Mouse (Mus musculus): ENCODE results near the gene AC109138.7. TPM values are rescaled to one million over a fixed set of nuclear protein-coding genes. Genes with fewer than 3 reads are reported as not detected.

AC109138.7 gene
- polyA plus RNA-seq, 1 experiment: not detected

DNA sequence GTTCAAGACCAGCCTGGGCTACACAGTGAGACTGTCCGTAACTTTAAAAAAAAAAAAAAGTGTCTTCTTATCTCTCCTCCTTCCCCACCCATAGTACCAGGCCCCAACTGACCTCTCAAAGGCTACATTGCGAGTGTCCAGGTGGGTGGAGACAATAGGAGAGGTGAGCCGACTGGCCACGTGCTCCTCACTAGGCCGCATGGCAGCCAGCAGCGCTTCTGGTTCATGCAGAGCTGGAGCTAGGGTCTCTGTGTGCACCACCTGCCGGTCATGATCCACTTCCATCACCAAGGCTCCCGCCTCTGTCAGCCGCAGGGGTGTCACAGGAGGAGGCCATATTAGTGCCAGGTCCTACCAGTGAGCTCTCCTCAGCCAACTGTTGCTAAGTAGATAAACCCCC, 66.3 kb downstream of the AC109138.7 start:
- TF ChIP-seq POLR2A (IDR thresholded peaks at IDR 0.05; ENCODE audit: borderline replicate concordance, extremely low read depth, insufficient read depth, insufficient read length, poor library complexity, severe bottlenecking) (no peak), CTCF (IDR thresholded peaks at IDR 0.05; ENCODE audit: borderline replicate concordance, extremely low read depth, insufficient read depth, insufficient read length) (no peak)

More for the DNA sequence above, 66.3 kb downstream of the AC109138.7 start:
- no peak for DNase-seq (ENCODE audit: low read depth)

Other genes with a start within 250 kb of the AC109138.7 start
- gene Aldh3b2, start 242.0 kb upstream of the AC109138.7 start, polyA plus RNA-seq (2012; rRNA removed): 1.1 and 1.3 TPM in 2 replicates
- gene Acy3, start 227.8 kb upstream of the AC109138.7 start, polyA plus RNA-seq (2012; rRNA removed): 2.5 and 2.7 TPM in 2 replicates
- 0.16 and 0.46 TPM in 2 replicates for gene Tbx10, start 221.6 kb upstream of the AC109138.7 start, polyA plus RNA-seq (2012; rRNA removed)
- gene Nudt8, start 213.8 kb upstream of the AC109138.7 start, polyA plus RNA-seq (2012; rRNA removed): 16.4 and 17.5 TPM in 2 replicates
- gene Gm49405, start 213.7 kb upstream of the AC109138.7 start, polyA plus RNA-seq (2012; rRNA removed): 8.3 and 9.0 TPM in 2 replicates
- 18.4 and 22.7 TPM in 2 replicates for gene Doc2g, start 211.0 kb upstream of the AC109138.7 start, polyA plus RNA-seq (2012; rRNA removed)
- gene Ndufv1, start 201.6 kb upstream of the AC109138.7 start, polyA plus RNA-seq (2012; rRNA removed): 174 and 194 TPM in 2 replicates
- gene Gstp1, start 176.4 kb upstream of the AC109138.7 start, polyA plus RNA-seq (2012; rRNA removed): 266 and 307 TPM in 2 replicates
- 2.9 and 9.0 TPM in 2 replicates for gene Gstp2, start 168.3 kb upstream of the AC109138.7 start, polyA plus RNA-seq (2012; rRNA removed)
- not detected in 2 replicates for gene Gstp3, start 154.8 kb upstream of the AC109138.7 start, polyA plus RNA-seq (2012; rRNA removed)
- gene Cabp2, start 132.8 kb upstream of the AC109138.7 start, polyA plus RNA-seq (2012; rRNA removed): not detected in 2 replicates
- 56.1 and 82.2 TPM in 2 replicates for gene Cdk2ap2, start 117.2 kb upstream of the AC109138.7 start, polyA plus RNA-seq (2012; rRNA removed)
- 149 and 158 TPM in 2 replicates for gene Pitpnm1, start 114.4 kb upstream of the AC109138.7 start, polyA plus RNA-seq (2012; rRNA removed)
- gene Aip, start 88.5 kb upstream of the AC109138.7 start, polyA plus RNA-seq (2012; rRNA removed): 80.0 and 88.6 TPM in 2 replicates
- 0.08 TPM in 2 replicates for gene Gpr152, start 74.6 kb upstream of the AC109138.7 start, polyA plus RNA-seq (2012; rRNA removed)
- gene Cabp4, start 70.3 kb upstream of the AC109138.7 start, polyA plus RNA-seq (2012; rRNA removed): 0.05 and 0.19 TPM in 2 replicates
- 210 and 237 TPM in 2 replicates for gene Coro1b, start 65.7 kb upstream of the AC109138.7 start, polyA plus RNA-seq (2012; rRNA removed)
- 1.5 and 2.0 TPM in 2 replicates for gene Ptprcap, start 60.8 kb upstream of the AC109138.7 start, polyA plus RNA-seq (2012; rRNA removed)
- gene Rps6kb2, start 51.0 kb upstream of the AC109138.7 start, polyA plus RNA-seq (2012; rRNA removed): 59.5 and 87.7 TPM in 2 replicates
- gene Carns1, start 38.9 kb upstream of the AC109138.7 start, polyA plus RNA-seq (2012; rRNA removed): 4.1 and 4.3 TPM in 2 replicates
- gene Tbc1d10c, start 23.1 kb upstream of the AC109138.7 start, polyA plus RNA-seq (2012; rRNA removed): 1.8 and 2.2 TPM in 2 replicates
- gene Ppp1ca, start 22.3 kb upstream of the AC109138.7 start, polyA plus RNA-seq (2012; rRNA removed): 426 and 472 TPM in 2 replicates
- 32.7 and 49.1 TPM in 2 replicates for gene Rad9a, start 12.7 kb upstream of the AC109138.7 start, polyA plus RNA-seq (2012; rRNA removed)
- 2.3 and 3.7 TPM in 2 replicates for gene Clcf1, start 119 bp upstream of the AC109138.7 start, polyA plus RNA-seq (2012; rRNA removed)
- 23.6 and 36.5 TPM in 2 replicates for gene Pold4, start 17.5 kb downstream of the AC109138.7 start, polyA plus RNA-seq (2012; rRNA removed)
- gene Ssh3, start 54.8 kb downstream of the AC109138.7 start, polyA plus RNA-seq (2012; rRNA removed): 50.4 and 57.5 TPM in 2 replicates
- gene Ankrd13d, start 68.8 kb downstream of the AC109138.7 start, polyA plus RNA-seq (2012; rRNA removed): 53.4 and 54.2 TPM in 2 replicates
- gene Grk2, start 91.9 kb downstream of the AC109138.7 start, polyA plus RNA-seq (2012; rRNA removed): 114 and 119 TPM in 2 replicates
- gene Kdm2a, start 183.9 kb downstream of the AC109138.7 start, polyA plus RNA-seq (2012; rRNA removed): 86.9 and 88.9 TPM in 2 replicates
- 4.2 and 5.2 TPM in 2 replicates for gene Rhod, start 225.1 kb downstream of the AC109138.7 start, polyA plus RNA-seq (2012; rRNA removed)

Data from brain, embryonic 14.5 days (tissue).